Mouse (Mus musculus) midbrain, postnatal 0 days (tissue): ENCODE measurements at regions not wholly inside any gene's neighbourhood (a gene's known extent, or its start where the extent isn't known, plus 50 kb on each side); places are given as distances from the start of the nearest gene placed in this dataset.

Experiments
- ATAC-seq: fragments of 200-750 bp; cut with Nextera tagmentation; 2 replicates; pipeline ENCODE4 v1.8.0; 2017; ENCODE audit warnings: moderate number of reproducible peaks, mild to moderate bottlenecking, moderate TSS enrichment, moderate library complexity; ENCODE audit not compliant: low FRiP score
- DNase-seq: peaks from one replicate; pipeline ENCODE4 v3.0.0-alpha.2; 2015; ENCODE audit warnings: low spot score
- H3K27ac ChIP-seq: fragments of 300-500 bp; sonication (generic); 2 replicates; pipeline ENCODE4 v1.5.1; 2014; ENCODE audit warnings: low read depth, mild to moderate bottlenecking, low read length, mixed read lengths
- H3K27me3 ChIP-seq: fragments of 300-500 bp; sonication (generic); 2 replicates; pipeline ENCODE4 v1.6.1; 2014; ENCODE audit warnings: low read length, control low read depth, mixed read lengths; ENCODE audit not compliant: insufficient read depth
- H3K36me3 ChIP-seq: fragments of 300-500 bp; sonication (generic); 2 replicates; pipeline ENCODE4 v1.6.1; 2014; ENCODE audit warnings: low read length, control low read depth, mixed read lengths; ENCODE audit not compliant: insufficient read depth
- H3K4me1 ChIP-seq: fragments of 300-500 bp; sonication (generic); 2 replicates; pipeline ENCODE4 v1.6.1; 2014; ENCODE audit warnings: mild to moderate bottlenecking, control low read depth, antibody characterized with exemption, low read length, mixed read lengths; ENCODE audit not compliant: insufficient read depth
- H3K4me2 ChIP-seq: fragments of 300-500 bp; sonication (generic); 2 replicates; pipeline ENCODE4 v1.6.1; 2014; ENCODE audit warnings: low read depth, mild to moderate bottlenecking, low read length, mixed read lengths; ENCODE audit not compliant: poor library complexity, severe bottlenecking
- H3K4me3 ChIP-seq: fragments of 300-500 bp; sonication (generic); 2 replicates; pipeline ENCODE4 v1.5.1; 2014; ENCODE audit warnings: low read depth, mild to moderate bottlenecking, low read length, moderate library complexity
- H3K9ac ChIP-seq: fragments of 300-500 bp; sonication (generic); replicated peaks from 2 replicates; pipeline ENCODE4 v1.6.1; 2014; ENCODE audit warnings: mild to moderate bottlenecking, low read length, moderate library complexity, mixed read lengths; ENCODE audit not compliant: poor library complexity, severe bottlenecking
- H3K9me3 ChIP-seq: fragments of 300-500 bp; sonication (generic); 2 replicates; pipeline ENCODE4 v1.6.1; 2016; ENCODE audit warnings: low read length, control low read depth
- CTCF ChIP-seq: IDR thresholded peaks from 2 replicates; pipeline ENCODE4 v1.5.1; 2016; ENCODE audit warnings: antibody characterized with exemption, mild to moderate bottlenecking
- WGBS: fragments of 180-500 bp; shearing (Covaris S2); extraction: QIAGEN DNeasy Blood & Tissue Kit; methylation state at CpG from one replicate; pipeline ENCODE4 v1.1.7; 2014; 5-methylcytosine and 5-hydroxymethylcytosine counted together

DNA sequence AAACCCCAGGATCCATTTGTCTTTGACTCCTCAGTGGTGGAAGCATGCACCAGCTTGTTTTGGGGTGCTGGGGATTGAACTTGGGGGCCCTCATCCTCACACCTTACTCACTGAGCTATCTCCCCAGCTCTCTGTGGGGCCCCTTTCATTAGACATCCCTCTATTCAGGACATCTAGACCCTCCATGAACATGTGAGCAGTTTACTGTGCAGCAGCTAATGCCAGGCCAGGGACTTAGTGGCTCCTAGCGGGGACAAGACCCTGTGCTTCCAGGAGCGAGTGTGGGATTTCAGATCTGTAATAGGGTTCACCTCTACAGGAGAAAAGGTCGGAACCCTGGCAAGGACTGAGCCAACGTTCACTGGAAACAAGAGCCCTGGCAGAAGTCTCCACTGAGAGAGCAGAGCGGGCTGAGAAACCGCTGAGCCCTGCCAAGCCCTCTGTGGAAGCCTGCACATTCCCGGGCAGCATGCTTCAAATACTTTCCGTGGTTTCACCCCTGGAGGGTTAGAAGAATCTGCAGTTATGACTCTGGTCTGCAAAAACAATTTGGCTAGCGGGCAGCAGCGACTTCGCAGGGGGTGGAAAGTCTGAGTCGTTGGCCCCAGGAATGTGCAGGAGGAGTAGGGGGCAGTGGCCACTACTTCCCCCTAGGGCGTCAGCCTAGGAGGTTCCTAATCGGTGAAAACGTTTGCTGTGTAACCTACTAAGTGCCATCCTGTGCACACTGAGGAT is 125.6 kb downstream of the Smad6 start:
- no peak overlapping the region for H3K9ac ChIP-seq
- DNase-seq (peak; percentile 46), ATAC-seq (no peak)
- no peak overlapping the region for H3K27ac ChIP-seq
- TF ChIP-seq CTCF = no peak
- 49% methylated on average over 15 of the region's 15 CpGs for WGBS
- no peaks in the 10 kb centered on the region for H3K9me3 ChIP-seq
- no peaks in the 10 kb centered on the region for H3K4me1 ChIP-seq
- no peak overlapping the region for H3K4me3 ChIP-seq
- H3K27me3 ChIP-seq = no peaks in the 10 kb centered on the region
- no peaks in the 10 kb centered on the region for H3K36me3 ChIP-seq
- no peak overlapping the region for H3K4me2 ChIP-seq

DNA sequence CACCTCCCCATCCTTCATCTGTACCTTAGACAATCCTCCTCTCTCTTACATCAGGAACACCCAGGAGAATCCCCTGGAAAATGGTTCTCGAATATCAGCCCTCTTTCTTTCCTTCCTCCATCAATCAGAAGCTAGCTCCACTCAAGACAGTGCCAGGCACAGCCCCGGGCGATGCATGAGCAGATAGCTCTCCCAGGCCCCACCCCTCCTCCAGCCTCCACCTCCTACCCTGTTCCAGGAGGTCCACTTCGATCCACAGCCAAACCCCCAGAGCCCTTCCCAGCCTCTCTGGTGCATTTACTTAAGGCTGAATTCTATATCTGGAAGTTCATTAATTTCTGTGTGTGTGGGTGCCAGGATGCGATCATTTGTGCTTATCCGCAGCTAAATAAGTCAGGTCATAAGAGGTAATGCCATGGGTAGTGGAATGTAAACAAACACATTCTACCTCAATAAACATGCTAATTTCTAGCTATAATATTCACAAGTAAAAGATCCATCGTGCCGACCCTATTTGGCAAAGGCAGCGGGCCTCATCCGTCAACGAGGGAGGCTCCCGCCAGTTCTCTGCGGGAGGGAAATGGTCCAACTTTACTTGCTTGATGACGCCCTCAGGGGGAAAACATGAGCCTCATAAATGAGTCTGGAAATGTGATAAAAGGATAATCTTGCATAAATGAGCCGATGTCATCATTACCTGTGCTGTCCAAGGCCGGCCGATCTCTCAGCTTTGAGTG is 129.5 kb downstream of the Smad6 start:
- Histone ChIP-seq H3K9ac (no peak overlapping the region), H3K4me2 (no peak overlapping the region), H3K27me3 (no peaks in the 10 kb centered on the region), H3K4me1 (no peaks in the 10 kb centered on the region), H3K9me3 (no peaks in the 10 kb centered on the region), H3K27ac (no peak overlapping the region), H3K4me3 (no peak overlapping the region), H3K36me3 (no peaks in the 10 kb centered on the region)
- WGBS = 56% methylated on average over 17 of the region's 17 CpGs
- no peak for TF ChIP-seq CTCF
- ATAC-seq (no peak), DNase-seq (no peak)

DNA sequence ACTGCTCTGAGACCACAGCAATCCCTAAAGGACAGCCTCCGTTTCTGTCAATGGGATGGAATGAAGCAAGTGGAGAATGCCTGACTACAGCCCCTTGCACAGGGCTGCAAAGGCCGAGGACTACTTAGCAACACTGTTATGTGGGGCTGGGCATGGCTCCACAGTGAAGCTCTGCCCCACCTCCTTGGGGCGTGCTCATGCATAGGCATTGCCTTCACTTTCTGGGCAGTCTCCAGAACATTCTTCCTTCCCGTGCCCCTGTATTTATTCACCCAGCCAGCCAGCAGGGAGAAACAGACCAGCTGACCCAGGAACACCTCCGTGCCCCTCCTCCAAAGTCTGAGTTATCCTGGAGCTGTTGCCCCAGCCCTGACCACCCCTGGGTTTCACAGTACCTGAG is 131.1 kb downstream of the Smad6 start:
- no peaks in the 10 kb centered on the region for H3K27me3 ChIP-seq
- DNase-seq = no peak
- TF ChIP-seq CTCF = no peak
- no peak overlapping the region for H3K4me3 ChIP-seq
- no peaks in the 10 kb centered on the region for H3K36me3 ChIP-seq
- no peak overlapping the region for H3K9ac ChIP-seq
- no peaks in the 10 kb centered on the region for H3K9me3 ChIP-seq
- no peak; the same call in 1 of the 2 replicates for ATAC-seq
- H3K4me2 ChIP-seq = no peak overlapping the region
- no peak overlapping the region for H3K27ac ChIP-seq
- H3K4me1 ChIP-seq = no peaks in the 10 kb centered on the region
- 64% methylated on average over 5 of the region's 5 CpGs for WGBS

- no peak overlapping the region for H3K9ac ChIP-seq
- H3K36me3 ChIP-seq = no peaks in the 10 kb centered on the region
- no peaks in the 10 kb centered on the region for H3K4me1 ChIP-seq
- TF ChIP-seq CTCF = no peak
- H3K4me3 ChIP-seq = no peak overlapping the region
- no peak overlapping the region for H3K27ac ChIP-seq
- no peak for DNase-seq
- WGBS = 74% methylated on average over 6 of the region's 6 CpGs
- no peaks in the 10 kb centered on the region for H3K27me3 ChIP-seq
- H3K4me2 ChIP-seq = no peak overlapping the region
- no peaks in the 10 kb centered on the region for H3K9me3 ChIP-seq
- no peak for ATAC-seq
Measured at GRCm38 (mm10) chr9:63889570-63889969, 131.8 kb upstream of the Smad3 start.

DNA sequence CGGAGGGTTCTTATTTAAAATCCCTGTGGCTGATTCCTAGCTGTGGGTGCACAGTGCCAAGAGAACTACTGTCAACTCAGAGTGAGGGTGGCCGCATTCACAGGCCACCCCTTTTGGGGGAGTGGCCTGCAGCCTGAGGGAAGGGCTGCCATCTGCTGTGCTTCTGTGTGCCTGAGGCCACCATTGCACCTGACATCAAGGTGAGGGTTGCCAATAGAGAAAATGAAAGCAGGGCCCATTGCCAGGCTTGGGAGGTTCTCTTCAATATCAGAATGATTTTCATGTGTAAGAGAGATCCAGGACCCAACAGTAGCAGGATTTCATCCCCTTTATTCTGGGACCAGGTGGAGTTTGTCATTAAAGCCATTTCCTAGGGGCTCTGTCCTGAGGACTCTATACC is 127.2 kb upstream of the Smad3 start:
- Histone ChIP-seq H3K36me3 (no peaks in the 10 kb centered on the region), H3K4me3 (no peak overlapping the region), H3K4me1 (peaks cover 2% of the 10 kb centered on the region; the same call in 1 of the 2 replicates), H3K9me3 (no peaks in the 10 kb centered on the region), H3K27ac (no peak overlapping the region), H3K4me2 (no peak overlapping the region), H3K9ac (no peak overlapping the region), H3K27me3 (no peaks in the 10 kb centered on the region)
- ATAC-seq = no peak
- no peak for DNase-seq
- no peak for TF ChIP-seq CTCF
- 74% methylated on average over 2 of the region's 2 CpGs for WGBS
